Mouse (Mus musculus) right cerebral cortex, postnatal 4 days (tissue): ENCODE results near the gene Gtpbp3.

Experiments
- DNase-seq: peaks from one replicate; pipeline ENCODE4 v3.0.0-alpha.2; 2022

Gene Gtpbp3

DNA sequence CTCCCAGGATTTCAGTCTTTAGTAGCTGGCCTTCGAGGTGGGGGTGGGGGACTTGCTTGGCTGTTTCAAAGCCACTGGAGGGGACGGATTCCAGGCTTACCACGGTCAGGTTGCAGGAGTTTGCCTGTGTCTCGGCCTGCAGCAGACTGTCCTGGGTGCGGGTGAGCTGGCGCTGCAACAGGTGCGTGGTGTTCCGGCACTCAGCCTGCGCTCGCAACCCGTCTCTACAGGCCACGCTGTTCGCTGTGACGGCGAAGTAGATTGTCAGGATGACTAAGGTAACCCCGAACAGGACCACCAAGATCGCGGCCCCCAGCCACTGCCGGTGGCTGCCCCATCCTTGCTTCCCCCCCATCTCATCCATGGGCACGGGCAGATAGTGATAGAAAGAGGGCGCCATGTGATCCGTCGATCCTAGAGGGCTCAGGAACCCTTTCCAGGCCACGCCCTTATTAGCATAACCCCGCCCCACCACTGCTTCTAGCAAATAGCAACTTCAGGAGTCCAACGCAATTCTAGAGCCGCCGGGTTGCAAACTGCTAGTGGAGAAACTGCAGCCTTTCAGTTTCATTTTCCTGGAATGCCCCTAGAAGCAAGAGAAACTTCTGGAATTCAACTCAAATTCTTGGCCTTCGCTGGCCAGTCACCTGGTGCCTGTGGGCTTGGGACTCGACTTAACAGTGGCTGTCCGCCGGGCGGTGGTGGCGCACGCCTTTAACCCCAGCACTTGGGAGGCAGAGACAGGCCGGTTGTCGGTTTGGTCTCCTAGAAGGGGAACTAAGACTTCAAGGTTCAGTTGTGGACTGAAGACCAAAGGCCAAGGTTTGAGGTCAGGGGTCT, 49.3 kb downstream of the Gtpbp3 start, which contains the start of gene Bst2:
TSS of gene Bst2 (minus strand) at position 429 of the 840 bp plus-strand sequence.
- peak; percentile 34 for DNase-seq

DNA sequence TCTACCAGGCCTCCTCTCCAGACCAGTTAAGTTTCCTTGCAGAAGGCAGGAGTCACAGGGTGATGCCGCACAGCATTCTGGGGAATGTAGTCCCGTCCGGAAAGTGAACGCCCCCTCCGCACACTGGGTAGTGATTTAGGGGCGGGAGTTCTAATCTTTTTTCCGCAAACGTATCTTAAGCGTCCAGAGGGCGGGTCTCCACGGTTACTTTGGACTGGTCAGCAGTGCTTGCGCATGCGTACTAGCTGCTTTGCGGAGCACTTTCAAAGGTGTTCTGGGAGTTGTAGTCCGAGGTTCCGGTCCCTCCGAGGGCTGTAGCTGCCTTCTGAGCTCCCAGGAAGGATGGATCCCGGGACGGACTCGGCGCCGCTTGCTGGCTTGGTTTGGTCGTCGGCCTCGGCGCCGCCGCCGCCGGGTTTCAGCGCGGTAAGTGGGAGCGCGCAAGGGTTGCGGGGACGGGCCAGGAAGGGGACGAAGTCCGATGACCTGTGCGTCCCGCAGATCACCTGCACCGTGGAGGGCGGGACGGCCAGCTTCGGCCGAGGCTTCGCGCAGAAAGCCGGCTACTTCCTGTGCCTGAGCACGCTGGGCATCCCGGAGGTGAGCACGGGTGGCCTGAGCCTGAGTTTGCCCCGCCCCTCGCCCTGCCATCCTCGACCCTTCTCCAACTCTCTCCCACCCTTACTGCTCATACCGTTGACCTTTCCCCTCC, 54.9 kb downstream of the Gtpbp3 start, which contains the start of gene Mvb12a:
TSS of gene Mvb12a (plus strand) at position 291 of the 712 bp plus-strand sequence.
- DNase-seq: peak; percentile 88

DNA sequence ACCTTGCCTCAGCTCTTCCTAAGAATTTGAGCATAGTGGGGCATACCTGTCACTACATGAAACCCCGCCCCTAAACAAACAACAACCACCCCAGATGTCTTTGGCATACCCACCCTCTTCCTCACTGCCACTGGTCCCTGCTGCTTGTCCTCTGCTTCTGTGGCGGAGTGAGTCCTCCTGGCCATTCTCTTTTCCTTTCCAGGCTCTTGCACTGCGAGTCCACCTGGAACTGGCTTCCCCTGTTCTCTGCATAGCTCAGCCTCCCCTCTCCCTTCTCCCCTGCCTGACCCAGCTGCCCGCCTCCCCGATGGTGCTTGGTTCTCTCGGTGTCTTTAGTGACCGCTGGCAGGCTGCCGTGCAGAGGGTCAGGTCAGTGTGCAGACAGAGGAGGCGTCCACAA, 55.9 kb downstream of the Gtpbp3 start:
- DNase-seq: no peak

DNA sequence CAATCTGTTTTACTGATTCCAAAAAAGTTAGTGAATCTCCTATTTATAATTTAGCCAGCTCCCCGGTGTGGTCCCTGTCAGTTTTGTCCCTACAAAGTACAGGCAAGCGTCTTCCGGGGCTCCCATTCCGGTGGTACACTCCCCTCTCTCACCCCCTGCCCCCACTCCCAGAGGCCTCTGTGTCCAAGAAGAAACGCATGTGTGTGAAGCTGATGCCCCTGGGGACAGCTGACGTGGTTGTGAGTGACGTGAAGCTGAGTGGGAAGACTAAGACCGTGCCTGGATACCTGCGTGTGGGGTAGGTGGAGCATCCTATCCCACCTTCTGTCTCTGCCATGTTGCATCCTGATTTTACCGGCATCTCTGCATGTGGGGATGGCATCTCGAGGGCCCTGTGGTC, 57.1 kb downstream of the Gtpbp3 start:
- DNase-seq: no peak

DNA sequence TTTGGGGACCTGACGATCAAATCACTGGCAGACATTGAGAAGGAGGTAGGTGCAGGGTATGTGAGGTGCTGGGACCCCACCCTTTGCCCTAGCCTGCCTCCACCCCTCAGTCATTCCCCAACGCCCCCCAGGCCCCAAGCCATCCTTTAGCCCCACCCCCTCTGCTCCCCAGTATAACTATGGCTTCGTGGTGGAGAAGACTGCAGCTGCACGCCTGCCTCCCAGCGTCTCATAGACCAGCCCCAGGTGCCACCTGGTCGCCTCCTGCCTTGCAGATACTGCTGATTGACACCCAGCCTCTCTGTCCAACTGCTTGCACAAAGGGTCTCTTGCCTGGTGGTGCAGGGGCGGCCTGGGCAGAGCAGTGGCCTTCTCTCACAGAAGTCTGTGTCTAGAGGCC, 59.7 kb downstream of the Gtpbp3 start:
- DNase-seq: no peak
